Mouse (Mus musculus) ES-E14 (cell line): ENCODE measurements around the gene Ptpn4. TPM values are rescaled to one million over a fixed set of nuclear protein-coding genes. Genes with fewer than 3 reads are reported as not detected.

ENCODE experiments used
- DNase-seq: peaks from one replicate; pipeline ENCODE4 v3.0.0-alpha.2; 2013; ENCODE audit warnings: low read depth, low spot score
- H3K27ac ChIP-seq: 2 replicates; pipeline ENCODE4 v1.5.1; 2012; ENCODE audit warnings: low read depth, mild to moderate bottlenecking, low read length, moderate library complexity, mixed read lengths; ENCODE audit not compliant: poor library complexity, insufficient read depth, severe bottlenecking
- H3K36me3 ChIP-seq: 2 replicates; pipeline ENCODE4 v1.6.1; 2012; ENCODE audit warnings: mild to moderate bottlenecking, low read length, moderate library complexity, mixed read lengths; ENCODE audit not compliant: control insufficient read depth, poor library complexity, insufficient read depth, severe bottlenecking
- H3K4me1 ChIP-seq, 2 experiments: fragments of 150-350 bp in 1 of 2; sonication (generic) in 1 of 2; 2 replicates each; pipeline ENCODE4 v1.6.1; 2012; ENCODE audit warnings: low read length in 2 of 2, mild to moderate bottlenecking in 1 of 2, mixed read lengths in 1 of 2; ENCODE audit not compliant: control insufficient read depth in 2 of 2, insufficient read depth in 2 of 2, poor library complexity in 1 of 2
- H3K4me3 ChIP-seq, 2 experiments: fragments of 150-350 bp in 1 of 2; sonication (generic) in 1 of 2; 2 replicates each; pipeline ENCODE4 v1.5.1; 2012; ENCODE audit warnings: low read length in 2 of 2, low read depth in 1 of 2, mild to moderate bottlenecking in 1 of 2, mixed read lengths in 1 of 2; ENCODE audit not compliant: insufficient read depth in 1 of 2, poor library complexity in 1 of 2, severe bottlenecking in 1 of 2
- H3K9ac ChIP-seq: 2 replicates; pipeline ENCODE4 v1.6.1; 2012; ENCODE audit warnings: low read depth, mild to moderate bottlenecking, low read length, mixed read lengths; ENCODE audit not compliant: poor library complexity, insufficient read depth, severe bottlenecking
- H3K9me3 ChIP-seq: fragments of 150-350 bp; sonication (generic); 2 replicates; pipeline ENCODE4 v1.6.1; 2012; ENCODE audit warnings: low read depth, mild to moderate bottlenecking, low read length; ENCODE audit not compliant: control insufficient read depth, insufficient read depth
- CHD2 ChIP-seq: IDR thresholded peaks from 2 replicates; pipeline ENCODE4 v1.6.1; 2014; ENCODE audit warnings: mild to moderate bottlenecking, low read depth, low read length, inconsistent platforms
- HCFC1 ChIP-seq: IDR thresholded peaks from 2 replicates; pipeline ENCODE4 v1.6.1; 2012; ENCODE audit warnings: low read length, inconsistent platforms, borderline replicate concordance; ENCODE audit not compliant: insufficient read depth
- MAFK ChIP-seq: IDR thresholded peaks from 2 replicates; pipeline ENCODE4 v1.6.1; 2014; ENCODE audit warnings: mild to moderate bottlenecking, low read depth, low read length, inconsistent platforms; ENCODE audit not compliant: insufficient read depth
- ZC3H11A ChIP-seq: IDR thresholded peaks from 2 replicates; pipeline ENCODE4 v1.6.1; 2012; ENCODE audit warnings: low read depth, mild to moderate bottlenecking, inconsistent platforms, low read length, borderline replicate concordance
- ZNF384 ChIP-seq: IDR thresholded peaks from 2 replicates; pipeline ENCODE4 v1.6.1; 2012; ENCODE audit warnings: low read depth, low read length, inconsistent platforms
- in situ Hi-C, 2 experiments: fragments of 600-800 bp; cut with MboI; formaldehyde crosslinking; loops; one replicate each; pipeline ENCODE4 v1.15.1; 2025; ENCODE audit warnings: low sequenced_read_pairs in 2 of 2, inconsistent platforms in 1 of 2; ENCODE audit not compliant: unreplicated experiment in 2 of 2
- total RNA-seq: library from RNA; depleted of rRNA; stranded (reverse); fragments of 300-350 nt; gene quantifications from 2 replicates; pipeline ENCODE4 v1.2.3, GENCODE M21; 2012; rRNA removed

The Ptpn4 gene
- 15.6 and 17.8 TPM in 2 replicates for total RNA-seq

DNA sequence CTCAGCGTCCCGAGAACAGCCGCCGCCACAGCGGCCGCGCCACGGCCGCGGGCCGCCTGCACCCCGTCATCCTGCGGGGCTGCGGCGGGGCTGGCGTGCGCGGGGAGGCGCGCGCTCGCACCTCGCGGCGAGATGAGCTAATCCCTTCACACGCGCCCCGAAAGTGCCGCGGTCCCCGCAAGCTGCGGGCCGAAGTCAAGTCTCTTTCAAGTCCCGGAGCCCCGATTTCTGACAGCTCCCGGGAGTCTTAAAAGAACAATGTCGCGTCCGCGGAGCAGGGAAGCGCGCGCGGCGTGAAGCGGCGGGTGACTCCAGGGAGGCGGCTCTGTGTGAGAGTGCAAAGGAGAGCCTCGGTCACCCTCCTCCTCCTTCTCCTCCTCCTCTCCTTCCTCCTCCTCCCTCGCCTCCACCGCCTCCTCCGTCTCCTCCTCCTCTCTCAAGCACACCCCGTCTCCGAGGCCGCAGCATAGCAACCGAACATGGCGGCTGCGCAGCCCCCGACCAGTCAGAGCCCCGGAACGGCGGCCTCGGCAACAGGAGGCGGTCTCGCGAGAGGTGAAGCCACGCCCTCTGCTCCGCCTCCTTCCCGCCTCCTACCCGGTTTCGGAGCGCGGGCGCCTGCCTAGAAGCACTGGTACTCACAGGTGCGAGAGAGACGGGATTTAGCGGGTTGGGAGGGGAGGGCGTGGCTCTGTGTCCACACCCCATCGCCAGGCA lies at the start of gene Ptpn4:
Gene Ptpn4 (minus strand): TSS at position 579 of the 717 bp plus-strand sequence.
- H3K4me3 ChIP-seq = peak within 1 kb of the TSS; percentile 81 to 84
- in situ Hi-C loops = no loop called here
- H3K9me3 ChIP-seq = no peaks in the 10 kb centered on the region
- H3K4me1 ChIP-seq = no peaks in the 10 kb centered on the region
- peak within 1 kb of the TSS; percentile 87 for H3K9ac ChIP-seq
- no peaks in the 10 kb centered on the region for H3K36me3 ChIP-seq
- peak; percentile 97 for DNase-seq
- peak within 1 kb of the TSS; percentile 40; the same call in 1 of the 2 replicates for H3K27ac ChIP-seq
- TF ChIP-seq CHD2 (peak; percentile 97), ZNF384 (no peak), ZC3H11A (no peak), MAFK (no peak), HCFC1 (0 out of 2 replicates have a peak, but pooled peaks have one; percentile 57)

DNA sequence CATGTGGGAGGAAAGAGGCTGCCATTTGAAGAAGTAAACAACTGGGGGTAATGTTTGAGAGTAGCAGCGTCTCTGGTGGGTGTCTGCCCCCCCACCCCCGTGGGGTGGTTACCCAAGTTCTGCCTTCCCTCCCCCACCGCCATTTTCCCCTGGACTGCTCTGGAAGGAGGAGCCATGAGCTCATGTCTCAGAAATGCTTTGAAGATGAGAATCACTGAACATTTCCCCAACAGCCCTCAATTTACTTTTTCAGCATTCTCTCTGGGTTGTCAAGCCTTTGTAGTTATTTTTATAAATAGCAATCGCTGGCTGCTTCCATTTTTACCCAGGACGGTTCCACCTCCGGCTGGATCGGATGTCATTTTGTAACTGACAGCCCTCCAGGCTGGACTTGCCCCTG lies 48.9 kb upstream of the Ptpn4 start:
- in situ Hi-C loops = no loop called here
- H3K4me3 ChIP-seq = no peak overlapping the region
- H3K27ac ChIP-seq = no peak overlapping the region
- no peaks in the 10 kb centered on the region for H3K36me3 ChIP-seq
- no peaks in the 10 kb centered on the region for H3K9me3 ChIP-seq
- H3K4me1 ChIP-seq = 0 out of 4 replicates have a peak, but pooled peaks cover 0 to 2% of the 10 kb centered on the region in 2 experiments
- DNase-seq = no peak
- no peak for TF ChIP-seq CHD2
- TF ChIP-seq MAFK = no peak
- no peak for TF ChIP-seq HCFC1
- no peak for TF ChIP-seq ZNF384
- no peak for TF ChIP-seq ZC3H11A
- H3K9ac ChIP-seq = no peak overlapping the region

DNA sequence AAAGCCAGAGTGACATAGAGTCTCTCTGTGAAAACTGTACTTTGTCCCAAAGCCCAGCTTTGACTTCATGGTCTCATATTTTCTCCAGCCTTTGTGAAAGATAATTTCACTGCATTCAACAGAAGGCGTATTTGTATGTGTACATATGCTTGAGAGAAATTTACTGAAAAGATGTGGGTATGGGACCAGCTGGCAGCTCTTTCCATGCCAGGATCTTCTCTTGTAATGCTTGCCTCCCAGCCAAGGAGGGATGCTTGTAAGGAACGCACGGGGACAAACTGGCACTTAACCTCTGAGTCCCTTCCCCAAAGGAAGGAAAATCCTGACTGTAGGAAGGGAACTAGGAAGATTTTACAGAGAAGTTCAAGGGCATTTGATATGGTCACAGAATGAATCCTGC lies 46.9 kb upstream of the Ptpn4 start:
- DNase-seq = no peak
- Histone ChIP-seq H3K9me3 (no peaks in the 10 kb centered on the region), H3K4me3 (no peak overlapping the region), H3K4me1 (0 out of 4 replicates have a peak, but pooled peaks cover 0 to 2% of the 10 kb centered on the region in 2 experiments), H3K27ac (no peak overlapping the region), H3K36me3 (no peaks in the 10 kb centered on the region), H3K9ac (no peak overlapping the region)
- in situ Hi-C loops = no loop called here
- TF ChIP-seq MAFK (no peak), HCFC1 (no peak), ZC3H11A (no peak), ZNF384 (no peak)

DNA sequence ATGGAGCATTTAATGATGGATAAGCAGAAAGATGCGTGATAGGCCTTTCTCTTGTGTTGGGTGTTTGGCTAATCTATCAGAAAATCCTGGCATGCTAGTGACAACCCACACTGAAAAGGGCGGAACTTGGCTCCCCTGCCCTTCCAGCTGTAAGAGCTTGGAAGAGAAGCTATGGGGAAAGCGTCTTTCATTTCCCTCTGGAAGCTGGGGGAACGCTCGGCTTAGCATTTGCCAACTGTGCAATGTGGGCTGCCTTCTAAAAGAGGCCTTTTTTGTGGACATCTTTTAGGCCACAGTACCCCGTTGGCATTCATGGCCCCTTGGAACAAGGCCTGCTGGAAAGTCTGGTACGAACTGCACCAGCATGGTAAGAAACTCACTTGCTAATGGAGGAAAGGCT lies 41.5 kb upstream of the Ptpn4 start:
- no peaks in the 10 kb centered on the region for H3K4me1 ChIP-seq
- no peak overlapping the region for H3K9ac ChIP-seq
- H3K27ac ChIP-seq = no peak overlapping the region
- in situ Hi-C loops = no loop called here
- no peaks in the 10 kb centered on the region for H3K36me3 ChIP-seq
- H3K4me3 ChIP-seq = no peak overlapping the region
- no peak for DNase-seq
- TF ChIP-seq HCFC1 (no peak), MAFK (no peak), CHD2 (no peak), ZNF384 (no peak), ZC3H11A (no peak)
- no peaks in the 10 kb centered on the region for H3K9me3 ChIP-seq
